Mouse (Mus musculus) CH12F3 (cell line): ENCODE results near the gene Dcaf7.
"Not testable (repeated sequence)": the region's sequence is repeated elsewhere in the genome, so short reads cannot be mapped to it uniquely, and the experiment has no call there.

Experiments
- in situ Hi-C: fragments of 300-500 bp; cut with MboI; formaldehyde crosslinking; loops from 2 replicates; pipeline ENCODE4 v1.14.3; 2020; ENCODE audit warnings: low sequenced_read_pairs

Dcaf7 gene

DNA sequence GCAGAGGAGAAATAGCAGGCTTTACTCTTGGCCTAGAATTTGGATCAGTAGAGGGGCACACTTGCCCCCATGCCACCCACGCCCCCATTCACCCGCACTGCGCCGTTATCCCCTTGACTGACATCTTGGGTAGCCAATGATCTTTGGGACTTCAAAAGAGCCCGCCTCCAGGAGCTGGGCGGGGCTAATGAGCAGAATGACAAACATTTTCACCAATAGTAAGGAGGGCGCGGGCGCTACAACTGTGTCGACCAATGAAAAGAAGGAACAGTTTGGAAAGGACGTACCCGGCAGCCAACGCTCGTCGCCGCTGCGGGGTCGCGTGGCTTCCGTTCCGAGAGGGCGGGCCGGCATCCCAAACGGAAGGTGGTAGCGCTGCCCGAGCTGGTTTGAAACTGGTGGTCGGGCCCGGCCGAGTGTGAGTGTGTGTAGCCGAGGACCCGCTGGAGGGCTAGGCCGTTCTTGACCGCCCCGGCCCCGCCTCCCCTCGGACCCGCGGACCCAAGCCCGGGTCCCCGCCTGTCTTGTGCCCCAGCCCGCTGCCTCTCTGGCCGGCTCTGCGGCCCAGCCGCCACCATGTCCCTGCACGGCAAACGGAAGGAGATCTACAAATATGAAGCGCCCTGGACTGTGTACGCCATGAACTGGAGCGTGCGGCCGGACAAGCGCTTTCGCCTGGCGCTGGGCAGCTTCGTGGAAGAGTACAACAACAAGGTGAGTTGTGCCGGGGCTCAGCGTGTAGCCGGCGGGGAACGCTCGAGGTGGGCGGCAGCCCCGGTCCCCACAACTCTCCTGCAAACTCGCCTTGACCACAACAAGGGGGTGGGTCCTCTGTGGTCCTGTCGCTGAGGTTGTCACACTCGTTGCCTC is at the start of gene Dcaf7:
Dcaf7 (plus strand) TSS at position 325 of the 870 bp plus-strand sequence.
- in situ Hi-C loops: no loop called here

DNA sequence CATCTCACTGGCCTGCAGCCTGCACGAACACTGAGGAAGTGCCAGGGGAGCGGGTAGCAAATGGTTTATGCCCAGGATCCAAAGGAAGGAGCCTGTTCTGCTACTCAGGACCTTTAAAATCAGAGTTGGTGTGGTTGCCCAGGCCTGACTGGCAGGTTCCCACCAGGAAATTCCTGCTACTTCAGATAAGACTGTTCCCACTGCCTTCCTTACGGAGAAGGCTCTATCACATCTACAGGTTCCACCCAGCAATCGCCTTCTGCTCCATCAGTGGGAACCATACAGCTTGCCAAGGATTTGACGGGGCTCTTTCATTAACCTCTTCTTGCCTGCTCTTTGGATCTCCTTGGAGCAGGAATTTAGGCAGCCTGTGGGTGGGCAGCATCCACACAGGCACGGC is 49.2 kb upstream of the Dcaf7 start:
- in situ Hi-C loops: no loop called here

DNA sequence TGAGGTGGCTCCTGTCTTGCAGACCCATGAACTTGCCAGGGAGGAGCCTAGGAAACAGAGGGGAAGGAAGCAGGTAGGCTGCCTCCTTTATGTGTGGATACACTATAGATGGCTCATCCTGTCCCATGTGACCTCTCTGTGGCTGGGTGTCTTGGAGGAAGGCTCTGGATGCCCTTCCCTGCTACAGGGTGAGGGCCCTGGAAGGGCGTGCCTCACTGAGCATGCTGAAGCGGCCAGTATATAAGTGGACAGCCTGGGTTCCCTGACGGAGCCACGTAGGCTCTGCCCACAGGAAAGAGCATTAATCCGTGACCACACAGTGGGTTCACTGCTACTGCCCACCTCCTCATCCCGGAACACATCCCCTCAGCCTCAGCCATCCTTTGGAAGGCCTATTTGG is 47.2 kb upstream of the Dcaf7 start:
- in situ Hi-C loops: no loop called here

DNA sequence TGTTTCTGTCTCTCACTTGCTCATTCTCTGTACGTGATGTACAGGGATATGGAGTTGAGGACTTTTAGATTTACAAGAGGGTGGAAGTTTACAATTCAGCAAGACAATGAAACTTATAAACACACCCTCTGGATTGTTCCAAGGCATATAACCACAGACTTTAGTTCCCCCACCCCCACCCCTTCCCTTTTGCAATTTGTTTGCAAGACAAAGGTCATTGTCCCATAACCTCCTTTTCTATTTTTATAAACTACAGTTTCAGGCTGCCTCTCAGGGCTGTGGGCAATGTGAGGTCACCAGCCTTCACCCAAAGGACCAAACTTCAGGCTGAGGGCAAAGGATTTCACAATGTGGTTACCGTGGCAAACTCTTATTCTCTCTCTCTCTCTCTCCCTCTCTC is 46.4 kb upstream of the Dcaf7 start:
- in situ Hi-C loops: no loop called here

DNA sequence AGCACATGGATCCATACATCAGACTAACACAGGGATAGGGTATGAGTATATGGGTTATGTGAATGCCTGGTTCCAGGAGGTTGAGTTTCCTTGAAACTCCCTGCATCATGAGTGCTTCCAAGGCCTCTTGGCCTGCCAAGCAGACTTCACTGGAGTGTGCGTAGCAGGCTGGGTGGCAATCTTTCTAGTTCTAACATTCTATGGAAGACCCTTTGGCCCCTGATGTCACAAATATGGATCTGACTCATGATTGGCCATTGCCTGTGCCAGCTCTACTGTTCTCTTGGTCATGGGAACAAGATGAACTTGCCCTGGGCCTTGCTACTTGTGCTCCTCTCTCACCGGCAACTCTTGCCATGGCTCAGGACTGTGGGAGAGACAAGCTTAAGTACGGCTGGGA is 42.3 kb upstream of the Dcaf7 start, which contains the start of gene Ace3:
Ace3 (plus strand) TSS at position 301 of the 400 bp plus-strand sequence.
- in situ Hi-C loops: no loop called here

DNA sequence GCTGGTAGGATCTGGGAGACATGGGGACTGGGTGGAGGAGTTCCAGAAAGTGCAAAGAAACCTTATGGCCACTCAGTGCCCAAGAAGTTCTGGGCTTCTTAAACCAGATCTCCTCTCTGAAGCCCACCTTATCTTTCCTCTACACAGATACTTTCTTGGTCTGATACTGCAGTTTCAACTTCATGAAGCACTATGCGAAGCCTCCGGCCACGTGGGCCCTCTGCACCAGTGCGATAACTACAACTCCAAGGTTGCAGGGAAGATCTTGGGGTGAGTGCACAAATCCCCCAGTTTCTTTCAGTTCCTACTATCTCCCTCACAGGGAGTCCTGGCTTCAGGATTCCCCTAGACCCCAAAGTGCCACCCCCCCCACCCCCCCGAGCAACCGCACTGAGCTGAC is 36.6 kb upstream of the Dcaf7 start:
- in situ Hi-C loops: no loop called here

DNA sequence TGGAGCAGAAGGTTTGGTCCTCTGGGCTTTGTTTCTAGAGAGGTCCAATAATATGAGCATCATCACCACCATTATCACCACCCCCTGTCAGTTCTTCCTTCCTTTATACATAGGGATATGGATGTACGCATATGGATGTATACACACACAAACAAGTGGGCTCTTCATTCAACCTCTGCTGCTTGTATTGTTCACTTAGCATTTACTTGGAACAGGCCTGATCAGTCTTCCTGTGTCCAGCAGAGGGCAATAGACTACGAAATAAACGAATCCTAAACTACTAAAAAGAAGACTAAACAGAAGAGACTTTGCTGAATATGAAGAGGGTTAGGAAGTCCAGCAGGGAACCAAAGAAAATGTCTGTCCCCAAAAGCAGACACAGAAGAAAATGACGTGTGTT is 35.0 kb upstream of the Dcaf7 start:
- in situ Hi-C loops: no loop called here

DNA sequence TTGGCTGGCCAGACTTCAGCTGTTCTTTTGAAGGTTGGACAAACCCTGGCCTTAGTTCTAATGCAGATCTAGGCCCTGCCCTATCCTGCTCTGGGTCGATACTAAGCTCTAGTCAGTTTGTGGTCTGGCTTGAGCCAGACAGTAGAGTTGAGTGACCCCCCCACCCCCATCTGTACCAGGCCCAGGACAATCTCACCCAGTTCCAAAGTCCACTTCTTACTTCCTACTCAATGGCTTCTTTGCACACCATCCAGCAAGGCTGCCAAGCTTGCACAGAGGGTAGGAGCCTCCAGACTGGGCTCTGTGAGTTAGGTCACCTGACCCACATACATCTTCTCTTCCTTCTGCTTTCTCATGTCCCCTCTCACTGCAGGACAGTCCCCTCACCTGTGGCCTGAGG is 32.1 kb upstream of the Dcaf7 start:
- in situ Hi-C loops: no loop called here

DNA sequence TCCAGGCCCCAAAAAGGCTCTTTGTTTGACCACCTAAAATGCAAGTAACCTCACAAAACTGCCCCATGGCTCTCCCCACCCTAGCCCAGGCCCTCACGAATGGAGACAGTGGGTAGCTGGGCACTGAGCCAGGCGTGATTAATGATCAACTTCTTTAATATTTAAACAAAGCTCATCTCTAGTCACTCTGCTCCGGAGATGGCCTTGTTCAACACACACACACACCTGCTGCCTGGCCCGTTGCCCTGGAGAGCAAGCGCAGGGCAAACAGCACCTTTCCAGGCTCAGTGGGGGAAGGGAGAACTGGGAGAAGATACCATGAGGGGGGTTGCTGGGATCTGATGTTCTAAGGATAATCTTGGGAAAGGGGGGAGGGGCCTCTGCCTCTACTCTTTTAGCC is 30.7 kb upstream of the Dcaf7 start:
- in situ Hi-C loops: no loop called here

DNA sequence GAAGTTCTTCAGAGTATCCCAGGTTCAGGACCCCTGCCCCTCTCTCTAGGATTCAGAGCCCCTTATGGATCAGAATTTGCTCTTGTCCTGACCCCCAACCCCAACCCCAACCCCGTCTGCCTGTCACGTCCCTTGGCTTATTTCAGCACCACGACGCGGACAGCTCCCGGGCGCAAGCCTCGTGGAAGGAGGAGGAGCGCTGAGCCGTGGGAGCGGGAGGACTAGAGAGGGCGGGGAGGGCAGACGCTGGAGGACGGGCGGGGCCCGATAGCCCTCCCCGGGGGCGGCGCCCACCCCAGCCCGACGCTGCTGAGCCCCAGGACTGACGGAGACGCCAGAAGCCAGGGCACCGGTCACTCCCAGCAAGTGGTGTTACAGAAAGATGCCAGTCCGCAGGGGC is 28.9 kb upstream of the Dcaf7 start, which contains the start of gene Kcnh6:
Kcnh6 (plus strand) TSS at position 304 of the 400 bp plus-strand sequence.
- in situ Hi-C loops: no loop called here

DNA sequence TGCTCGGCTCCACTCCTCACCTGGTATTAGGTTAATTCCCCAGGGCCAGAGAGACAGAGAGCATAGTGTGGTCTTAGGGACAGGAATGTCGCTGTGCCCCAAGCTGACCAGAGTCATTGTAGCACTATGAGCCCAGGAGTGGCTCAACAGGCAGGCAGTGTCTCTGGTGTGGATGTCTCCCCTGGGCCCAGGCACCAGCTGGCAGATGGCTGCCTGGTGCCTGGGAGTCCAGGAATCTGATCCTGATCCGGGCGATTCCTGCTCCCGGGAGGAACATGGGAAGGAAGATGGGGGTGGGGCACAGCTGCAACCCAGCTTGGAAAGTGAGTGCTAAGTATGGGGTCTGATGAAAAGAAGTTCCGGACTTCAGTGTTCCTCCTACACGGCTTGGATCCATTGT is 24.0 kb upstream of the Dcaf7 start:
- in situ Hi-C loops: no loop called here

DNA sequence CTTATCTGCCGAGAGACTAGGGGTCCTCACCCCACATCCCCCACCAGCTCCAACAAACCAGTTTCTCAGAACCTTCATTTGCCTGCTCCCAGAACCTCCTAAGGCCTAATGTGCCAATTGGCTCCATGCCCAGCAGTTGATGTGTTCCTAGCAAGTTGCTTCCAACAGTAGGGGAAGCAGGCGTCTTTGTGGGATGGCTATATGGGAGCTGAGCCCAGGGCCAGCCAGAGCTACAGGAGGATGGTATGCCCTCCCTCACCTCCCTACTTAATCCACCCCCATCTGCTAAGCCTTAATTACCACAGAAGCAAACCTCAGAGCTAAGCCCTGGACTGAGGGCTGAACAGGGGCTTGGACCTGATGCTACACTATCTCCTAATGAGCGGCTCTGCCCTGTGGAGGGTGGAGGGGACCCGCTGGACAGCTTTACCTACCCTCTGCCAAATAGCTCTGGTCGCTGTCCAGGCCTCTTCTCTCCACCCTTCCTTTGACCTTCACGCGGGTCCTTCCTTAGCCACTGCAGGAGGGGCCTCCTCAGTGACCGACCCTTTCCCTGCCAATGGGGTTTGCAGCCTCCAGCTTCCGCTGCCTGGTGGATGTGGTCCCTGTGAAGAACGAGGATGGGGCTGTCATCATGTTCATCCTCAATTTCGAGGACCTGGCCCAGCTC is 23.0 kb upstream of the Dcaf7 start:
- in situ Hi-C loops: no loop called here

DNA sequence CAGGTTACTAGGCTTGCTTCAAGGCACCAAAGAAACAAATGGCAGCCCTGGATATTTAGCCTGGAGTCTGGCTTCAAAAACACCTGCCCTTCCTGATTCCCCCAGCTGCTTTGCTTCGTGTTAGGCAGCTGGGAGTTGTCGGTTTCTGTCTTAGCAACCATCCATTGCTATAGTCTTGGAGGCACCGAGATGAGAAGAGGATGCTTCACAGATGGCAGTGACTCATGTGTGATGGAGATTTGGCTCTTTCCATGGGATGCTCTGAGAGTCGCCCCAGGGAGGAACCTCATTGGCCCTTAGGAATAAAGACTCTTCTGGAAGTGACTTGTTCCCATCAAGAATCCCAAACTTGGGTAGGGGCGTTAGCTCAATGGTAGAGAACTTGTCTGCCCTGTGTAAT is 20.2 kb upstream of the Dcaf7 start:
- in situ Hi-C loops: no loop called here

DNA sequence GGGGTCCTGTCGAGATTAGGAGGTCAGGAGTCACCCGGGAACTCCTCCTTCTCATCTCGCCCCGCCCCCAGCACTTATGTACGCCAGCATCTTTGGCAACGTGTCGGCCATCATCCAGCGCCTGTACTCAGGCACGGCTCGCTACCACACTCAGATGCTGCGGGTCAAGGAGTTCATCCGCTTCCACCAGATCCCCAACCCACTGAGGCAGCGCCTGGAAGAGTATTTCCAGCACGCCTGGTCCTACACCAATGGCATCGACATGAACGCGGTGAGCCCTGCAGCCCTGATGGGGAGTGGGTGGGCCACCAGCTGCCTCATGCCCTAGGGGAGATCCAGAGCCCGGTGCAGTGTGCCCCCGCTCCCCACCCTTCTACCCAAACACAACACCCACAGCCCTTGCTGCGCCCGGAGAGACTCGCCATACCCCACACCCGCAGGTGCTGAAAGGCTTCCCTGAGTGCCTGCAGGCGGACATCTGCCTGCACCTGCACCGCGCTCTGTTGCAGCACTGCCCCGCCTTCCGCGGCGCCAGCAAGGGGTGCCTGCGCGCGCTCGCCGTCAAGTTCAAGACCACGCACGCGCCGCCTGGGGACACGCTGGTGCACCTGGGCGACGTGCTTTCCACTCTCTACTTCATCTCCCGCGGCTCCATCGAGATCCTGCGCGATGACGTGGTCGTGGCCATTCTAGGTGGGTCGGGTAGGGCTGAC is 16.5 kb upstream of the Dcaf7 start:
- in situ Hi-C loops: loop anchor here (10.0 kb wide), 1 partner anchor 95 kb away; no protein-coding TSS in a partner anchor

DNA sequence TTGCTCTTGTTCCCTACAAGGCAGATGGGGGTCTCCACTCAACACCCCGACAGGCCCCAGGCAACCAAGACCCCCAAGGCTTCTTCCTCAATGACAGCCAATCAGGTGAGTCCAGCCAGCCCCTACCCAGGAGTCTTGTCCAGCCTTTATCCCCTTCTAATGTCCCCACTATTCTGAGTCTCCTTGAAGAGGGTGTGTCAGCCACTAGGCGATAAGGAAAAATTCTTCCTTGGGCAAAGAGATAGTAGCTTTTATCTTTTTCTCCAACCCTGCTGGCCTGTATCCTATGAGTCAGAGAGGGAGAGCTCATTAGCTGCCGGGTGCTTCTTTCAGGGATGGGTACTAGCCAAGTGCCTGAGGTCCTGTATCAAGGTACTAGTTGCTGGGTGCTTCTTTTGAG is 10.9 kb upstream of the Dcaf7 start:
- in situ Hi-C loops: loop anchor here (10.0 kb wide), 1 partner anchor 101 kb away; no protein-coding TSS in a partner anchor

DNA sequence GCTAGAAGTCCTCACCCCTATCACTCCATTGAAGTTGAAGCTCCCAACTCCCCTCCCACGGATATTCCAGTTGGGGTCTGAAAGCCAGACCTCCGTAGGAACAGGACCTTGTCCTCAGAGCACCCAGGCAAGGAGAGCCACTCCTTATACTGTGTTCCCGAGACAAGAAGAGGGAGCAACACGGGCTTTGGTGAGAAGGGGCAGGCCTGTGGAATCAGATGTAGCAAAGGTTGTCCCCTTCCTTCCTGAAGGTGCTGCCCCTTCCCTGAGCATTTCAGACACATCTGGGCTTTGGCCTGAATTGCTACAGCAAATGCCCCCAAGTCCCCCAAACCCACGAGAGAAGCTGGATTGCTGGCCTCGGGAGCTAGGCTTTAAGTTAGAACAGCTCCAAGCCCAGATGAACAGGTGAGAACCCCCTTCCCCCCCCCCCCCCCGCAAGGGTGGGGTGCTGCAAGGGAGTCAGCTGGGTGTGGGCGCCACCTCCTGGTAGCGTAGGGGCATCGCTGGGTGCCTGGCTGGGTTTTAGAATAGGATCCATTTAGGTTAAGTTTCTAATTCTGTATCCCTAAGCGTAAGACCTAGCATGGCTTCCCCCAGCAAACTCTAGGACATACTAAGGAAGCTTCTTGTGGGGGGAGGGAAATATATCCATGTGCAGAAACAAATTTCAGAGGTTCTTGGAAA is 10.1 kb upstream of the Dcaf7 start:
- in situ Hi-C loops: loop anchor here (10.0 kb wide), 1 partner anchor 102 kb away; no protein-coding TSS in a partner anchor

DNA sequence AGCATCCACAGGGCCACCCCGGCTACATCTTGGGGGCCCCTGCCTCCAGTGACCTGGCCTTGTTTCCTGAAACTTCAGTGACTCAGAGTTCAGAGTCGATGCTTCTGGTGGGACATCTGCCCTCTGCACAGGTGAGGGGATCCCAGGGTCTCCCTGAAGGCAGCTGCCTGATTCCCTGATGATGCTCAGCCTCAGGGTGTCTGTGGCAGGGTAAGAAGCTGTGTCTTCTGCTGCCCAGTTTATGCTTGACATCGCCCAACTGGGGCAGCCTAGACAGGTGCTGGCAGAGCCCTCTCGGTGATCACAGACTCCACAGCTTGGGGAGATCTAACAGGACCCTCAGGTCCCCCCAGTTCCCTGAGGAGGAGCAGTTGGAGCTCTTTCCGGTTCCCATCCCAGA is 9.1 kb upstream of the Dcaf7 start:
- in situ Hi-C loops: loop anchor here (10.0 kb wide), 1 partner anchor 103 kb away; no protein-coding TSS in a partner anchor

DNA sequence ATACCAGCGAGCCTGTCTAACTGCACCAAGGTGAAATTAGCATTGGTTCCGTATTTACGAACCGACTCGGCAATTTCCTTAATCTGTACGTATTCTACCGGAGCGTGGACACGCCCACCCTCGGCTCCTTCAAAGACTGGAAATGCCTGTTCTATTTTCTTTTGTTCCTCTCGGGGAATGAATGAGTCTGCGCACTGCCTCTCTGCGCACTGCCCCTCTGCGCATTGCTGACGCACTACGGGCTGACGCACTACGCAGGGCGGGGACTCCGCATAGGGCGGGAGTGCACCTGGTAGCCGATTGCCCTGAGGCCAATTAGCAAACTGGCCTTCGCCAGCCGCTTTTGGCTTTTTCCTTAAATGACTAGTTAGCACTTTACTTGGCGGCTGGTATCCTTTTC is 4.6 kb upstream of the Dcaf7 start:
- in situ Hi-C loops: not testable (repeated sequence)

DNA sequence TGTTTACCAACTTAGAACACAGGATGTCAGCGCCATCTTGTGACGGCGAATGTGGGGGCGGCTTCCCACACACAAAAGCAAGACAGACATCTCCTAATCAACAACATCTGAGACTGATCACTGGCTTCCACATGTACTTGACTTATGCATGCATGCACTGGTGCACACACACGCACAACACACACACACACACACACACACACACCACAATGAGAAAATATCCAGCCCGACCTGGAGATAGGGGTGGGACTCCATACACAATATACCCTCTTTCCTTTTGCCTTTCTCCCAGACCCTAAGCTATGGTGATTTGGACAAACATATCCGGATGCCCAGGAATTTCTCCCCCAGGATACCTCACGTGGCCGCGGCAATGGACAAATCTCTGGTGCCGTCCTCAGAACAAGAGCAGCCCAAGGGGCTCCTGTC is 3.2 kb upstream of the Dcaf7 start:
- in situ Hi-C loops: no loop called here

DNA sequence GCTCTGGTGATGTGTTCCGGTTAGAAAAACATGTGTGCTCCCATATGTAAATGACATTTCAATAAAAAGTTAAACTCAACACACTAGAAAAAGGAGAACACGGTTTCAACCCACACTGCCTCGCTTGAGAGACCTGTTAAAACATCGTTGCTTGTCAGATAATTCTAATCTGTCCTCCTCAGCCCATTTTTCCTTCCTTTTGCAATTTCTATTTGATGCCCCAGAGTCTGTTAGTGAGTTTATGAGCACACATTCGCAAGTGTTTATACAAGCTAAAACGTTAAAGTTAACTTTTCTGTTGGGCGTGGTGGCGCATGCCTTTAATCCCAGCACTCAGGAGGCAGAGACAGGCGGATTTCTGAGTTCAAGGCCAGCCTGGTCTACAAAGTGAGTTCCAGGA is 1.7 kb upstream of the Dcaf7 start:
- in situ Hi-C loops: no loop called here

DNA sequence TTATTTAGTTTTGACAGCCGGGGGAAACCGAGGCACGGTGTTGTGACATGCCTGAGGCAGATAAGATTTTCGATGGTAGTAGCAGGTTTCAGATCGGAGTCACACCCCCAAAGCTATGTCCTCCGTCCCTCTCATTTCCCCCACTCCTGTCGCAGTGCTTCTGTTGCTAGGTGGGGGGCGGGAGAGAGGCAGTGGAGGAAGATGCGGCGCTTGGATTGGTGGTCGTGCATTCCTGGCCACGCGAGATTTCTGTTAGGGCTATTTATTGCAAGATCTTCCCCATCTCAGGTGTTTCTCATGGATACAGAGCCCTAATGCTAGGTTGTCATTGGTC is 713 bp downstream of the Dcaf7 start:
- in situ Hi-C loops: no loop called here
